Mouse (Mus musculus) lung, adult 2 months (tissue): ENCODE measurements around the gene Vmn1r229. TPM values are rescaled to one million over a fixed set of nuclear protein-coding genes. Genes with fewer than 3 reads are reported as not detected.

Source experiments
- DNase-seq: peaks from one replicate; pipeline ENCODE4 v3.0.0; 2022
- H3K4me1 ChIP-seq: fragments of 200-500 bp; 2 replicates; pipeline ENCODE4 v1.6.1; 2011; ENCODE audit warnings: low read length; ENCODE audit not compliant: control insufficient read depth, insufficient read depth
- H3K4me3 ChIP-seq: fragments of 200-500 bp; replicated peaks from 2 replicates; pipeline ENCODE3; 2011; ENCODE audit warnings: low read depth, mild to moderate bottlenecking, control low read depth, low read length; ENCODE audit errors: extremely low read depth
- CTCF ChIP-seq: fragments of 200-500 bp; IDR thresholded peaks from 2 replicates; pipeline ENCODE4 v1.5.1; 2011; ENCODE audit warnings: mild to moderate bottlenecking, low read length, control low read depth; ENCODE audit not compliant: insufficient read depth
- POLR2A ChIP-seq: fragments of 200-500 bp; IDR thresholded peaks from 2 replicates; pipeline ENCODE4 v1.6.1; 2011; ENCODE audit warnings: low read depth, mild to moderate bottlenecking, control low read depth, low read length, borderline replicate concordance; ENCODE audit errors: extremely low read depth
- WGBS: fragments of 180-500 bp; shearing (Covaris S2); methylation state at CpG from one replicate; pipeline ENCODE4 v1.1.7; 2018; 5-methylcytosine and 5-hydroxymethylcytosine counted together
- polyA plus RNA-seq: library from polyadenylated mRNA; depleted of rRNA; stranded (reverse); fragments of >200 nt; gene quantifications from 2 replicates; pipeline ENCODE4 v1.2.3, GENCODE M21; 2012; rRNA removed

The Vmn1r229 gene
- polyA plus RNA-seq = not detected in 2 replicates

GRCm38 (mm10) chr17:20811255-20811654 lies at the start of gene Vmn1r229:
Vmn1r229 (plus strand) TSS chr17:20811555.
- no peak for TF ChIP-seq CTCF
- 33% methylated on average over 1 of the region's 1 CpGs for WGBS
- Histone ChIP-seq H3K4me3 (no peak within 1 kb of the TSS), H3K4me1 (no peaks in the 10 kb centered on the region)
- no peak for DNase-seq

- no peaks in the 10 kb centered on the region for H3K4me1 ChIP-seq
- TF ChIP-seq CTCF (no peak), POLR2A (no peak)
- DNase-seq = no peak
- H3K4me3 ChIP-seq = no peak within 1 kb of the TSS
Observed at GRCm38 (mm10) chr17:20786057-20786456, 25.3 kb upstream of the Vmn1r229 start, which contains the start of gene Vmn1r228. Vmn1r228 (minus strand) TSS chr17:20786157.

- Histone ChIP-seq H3K4me1 (no peaks in the 10 kb centered on the region), H3K4me3 (no peak within 1 kb of the TSS)
- TF ChIP-seq CTCF = no peak
- no peak for TF ChIP-seq POLR2A
- WGBS = 8% methylated on average over 1 of the region's 1 CpGs
- DNase-seq = no peak
Observed at GRCm38 (mm10) chr17:20840144-20840543, 28.8 kb downstream of the Vmn1r229 start, which contains the start of gene Vmn1r230. Vmn1r230 (plus strand) TSS chr17:20840444.

Other genes with a start within 250 kb of the Vmn1r229 start
- not detected in 2 replicates for gene Vmn2r109, start 246.8 kb upstream of the Vmn1r229 start, polyA plus RNA-seq
- not detected in 2 replicates for gene Vmn2r110, start 215.1 kb upstream of the Vmn1r229 start, polyA plus RNA-seq
- gene Fpr-rs3, start 186.7 kb upstream of the Vmn1r229 start, polyA plus RNA-seq = not detected in 2 replicates
- not detected in 2 replicates for gene Vmn1r226, start 128.7 kb upstream of the Vmn1r229 start, polyA plus RNA-seq
- gene Vmn1r227, start 81.7 kb upstream of the Vmn1r229 start, polyA plus RNA-seq = not detected in 2 replicates
- not detected in 2 replicates for gene Vmn1r228, start 25.4 kb upstream of the Vmn1r229 start, polyA plus RNA-seq
- gene Vmn1r230, start 28.9 kb downstream of the Vmn1r229 start, polyA plus RNA-seq = not detected in 2 replicates
- not detected in 2 replicates for gene Vmn1r231, start 93.5 kb downstream of the Vmn1r229 start, polyA plus RNA-seq
- gene Vmn1r232, start 108.2 kb downstream of the Vmn1r229 start, polyA plus RNA-seq = not detected in 2 replicates
- gene Ppp2r1a, start 133.8 kb downstream of the Vmn1r229 start, polyA plus RNA-seq = 146 and 208 TPM in 2 replicates
- not detected in 2 replicates for gene Vmn1r233, start 184.9 kb downstream of the Vmn1r229 start, polyA plus RNA-seq
- 1.6 and 2.7 TPM in 2 replicates for gene Zfp160, start 197.3 kb downstream of the Vmn1r229 start, polyA plus RNA-seq